Mouse (Mus musculus): ENCODE measurements around the gene Samd13. TPM values are rescaled to one million over a fixed set of nuclear protein-coding genes. Genes with fewer than 3 reads are reported as not detected.

Samd13 gene
- polyA plus RNA-seq, 1 experiment = not detected

DNA sequence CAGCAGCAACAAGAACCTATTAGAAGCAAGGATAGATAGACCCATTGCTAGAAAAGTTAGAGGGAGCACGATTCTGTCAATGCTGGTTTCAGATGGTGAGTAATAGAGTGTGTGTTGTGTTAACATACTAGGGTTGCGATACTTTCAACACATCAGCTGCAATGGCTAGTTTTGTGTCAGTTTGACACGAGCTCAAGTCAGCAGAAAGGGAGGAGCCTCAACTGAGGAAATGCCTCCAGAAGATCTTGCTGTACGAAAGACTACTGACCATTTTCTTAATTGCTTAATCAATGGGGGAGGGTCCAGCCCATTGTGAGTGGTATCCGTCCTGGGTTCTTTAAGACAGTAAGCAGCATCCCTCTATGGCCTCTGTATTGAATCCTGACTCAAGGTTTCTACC, 7.2 kb upstream of the Samd13 start:
- 89% methylated on average over 5 of the region's 5 CpGs for WGBS
- Histone ChIP-seq H3K36me3 (ENCODE audit: control insufficient read depth, insufficient read depth, low read length) (no peaks in the 10 kb centered on the region), H3K4me3 (ENCODE audit: control insufficient read depth, insufficient read depth, low read length) (no peak overlapping the region), H3K27me3 (ENCODE audit: control insufficient read depth, insufficient read depth, low read length) (no peaks in the 10 kb centered on the region), H3K27ac (ENCODE audit: control insufficient read depth, insufficient read depth, low read length) (no peak overlapping the region), H3K4me1 (replicated peaks; ENCODE audit: control insufficient read depth, insufficient read depth, low read length) (no peaks in the 10 kb centered on the region; the same call in 1 of the 2 replicates)
- no peak for DNase-seq
- TF ChIP-seq POLR2A (IDR thresholded peaks at IDR 0.05; ENCODE audit: control insufficient read depth, extremely low read depth, insufficient read depth, low read length, poor library complexity) (no peak), CTCF (IDR thresholded peaks at IDR 0.05; ENCODE audit: borderline replicate concordance, control insufficient read depth, extremely low read depth, insufficient read depth, low read length, poor library complexity) (no peak)

DNA sequence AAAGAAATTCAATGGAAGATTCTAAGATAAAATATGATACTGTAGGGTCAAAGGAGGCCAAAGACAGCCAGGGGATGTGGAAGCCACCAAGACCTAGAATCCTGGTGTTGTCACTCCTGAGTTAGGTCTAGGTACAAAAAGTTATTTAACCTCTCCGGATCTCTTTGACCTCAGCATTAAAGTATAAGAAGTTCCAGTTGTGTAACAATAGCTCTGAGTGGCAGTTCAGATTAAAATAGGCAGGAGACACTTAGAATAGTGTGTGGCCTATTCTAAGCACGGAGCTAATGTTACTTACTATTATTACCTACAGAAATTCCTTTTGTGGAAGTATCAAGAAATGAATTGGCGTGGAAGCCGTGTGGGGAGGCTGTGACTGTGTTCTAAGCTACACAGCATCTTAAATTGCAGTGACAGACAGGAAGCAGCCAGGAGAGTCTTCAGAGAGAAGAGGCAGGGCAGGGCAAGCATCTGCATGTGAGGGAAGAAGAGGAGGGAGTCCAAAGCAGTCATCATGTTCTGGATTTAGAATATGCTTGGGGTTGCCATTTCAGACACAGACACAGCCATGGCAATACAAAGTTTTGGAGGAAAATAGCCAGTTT, 1.8 kb upstream of the Samd13 start:
- TF ChIP-seq POLR2A (IDR thresholded peaks at IDR 0.05; ENCODE audit: control insufficient read depth, extremely low read depth, insufficient read depth, low read length, poor library complexity) (no peak), CTCF (IDR thresholded peaks at IDR 0.05; ENCODE audit: borderline replicate concordance, control insufficient read depth, extremely low read depth, insufficient read depth, low read length, poor library complexity) (no peak)
- 44% methylated on average over 4 of the region's 4 CpGs for WGBS
- Histone ChIP-seq H3K4me1 (replicated peaks; ENCODE audit: control insufficient read depth, insufficient read depth, low read length) (peaks cover 18% of the 10 kb centered on the region), H3K27ac (ENCODE audit: control insufficient read depth, insufficient read depth, low read length) (no peak overlapping the region), H3K27me3 (ENCODE audit: control insufficient read depth, insufficient read depth, low read length) (no peaks in the 10 kb centered on the region), H3K36me3 (ENCODE audit: control insufficient read depth, insufficient read depth, low read length) (no peaks in the 10 kb centered on the region), H3K4me3 (ENCODE audit: control insufficient read depth, insufficient read depth, low read length) (no peak overlapping the region)
- no peak for DNase-seq

DNA sequence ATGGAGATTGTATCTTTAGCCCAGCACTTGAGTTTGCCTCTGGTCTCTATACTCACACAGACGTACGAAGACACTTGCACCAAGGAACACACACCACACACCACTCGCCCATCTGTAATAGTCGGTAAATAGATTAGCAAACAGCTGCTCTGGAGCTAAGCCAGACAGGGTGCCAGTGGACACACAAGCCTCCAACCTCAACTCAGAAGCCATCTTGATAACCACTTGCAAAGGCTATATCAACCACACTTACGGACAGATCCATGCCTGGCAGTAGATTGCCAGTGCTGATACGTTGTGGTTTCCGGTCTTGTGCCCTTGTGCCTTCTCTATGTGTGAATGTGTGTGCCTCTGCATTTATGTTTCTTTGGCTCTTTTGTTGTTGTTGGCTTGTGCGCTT, 1.0 kb upstream of the Samd13 start:
- peaks cover 20% of the 10 kb centered on the region for H3K4me1 ChIP-seq (replicated peaks; ENCODE audit: control insufficient read depth, insufficient read depth, low read length)
- 23% methylated on average over 8 of the region's 8 CpGs for WGBS
- no peaks in the 10 kb centered on the region for H3K27me3 ChIP-seq (ENCODE audit: control insufficient read depth, insufficient read depth, low read length)
- no peak overlapping the region for H3K4me3 ChIP-seq (ENCODE audit: control insufficient read depth, insufficient read depth, low read length)
- H3K36me3 ChIP-seq (ENCODE audit: control insufficient read depth, insufficient read depth, low read length) = no peaks in the 10 kb centered on the region
- no peak for TF ChIP-seq POLR2A (IDR thresholded peaks at IDR 0.05; ENCODE audit: control insufficient read depth, extremely low read depth, insufficient read depth, low read length, poor library complexity)
- TF ChIP-seq CTCF (IDR thresholded peaks at IDR 0.05; ENCODE audit: borderline replicate concordance, control insufficient read depth, extremely low read depth, insufficient read depth, low read length, poor library complexity) = no peak
- DNase-seq = no peak
- peak overlapping the region; percentile 27; the same call in 1 of the 2 replicates for H3K27ac ChIP-seq (ENCODE audit: control insufficient read depth, insufficient read depth, low read length)

DNA sequence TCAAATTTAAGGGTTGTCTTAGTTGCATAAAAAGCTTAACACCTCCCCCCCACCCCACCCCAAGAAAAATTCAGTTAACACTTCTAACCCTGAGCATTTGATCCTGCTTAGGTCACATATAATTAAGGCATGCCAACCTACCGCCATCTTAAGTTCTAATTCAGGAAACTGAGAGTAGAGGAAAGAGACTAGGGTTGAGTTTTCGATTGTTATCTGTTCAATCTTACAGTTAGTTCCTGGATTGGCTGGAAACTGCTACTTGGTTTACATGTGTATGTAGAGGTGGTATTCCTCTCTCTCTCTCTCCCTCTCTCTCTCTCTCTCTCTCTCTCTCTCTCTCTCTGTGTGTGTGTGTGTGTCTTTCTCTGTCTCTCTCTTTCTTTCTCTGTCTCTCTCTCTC, 2.3 kb downstream of the Samd13 start:
- TF ChIP-seq POLR2A (IDR thresholded peaks at IDR 0.05; ENCODE audit: control insufficient read depth, extremely low read depth, insufficient read depth, low read length, poor library complexity) = no peak
- no peak overlapping the region for H3K4me3 ChIP-seq (ENCODE audit: control insufficient read depth, insufficient read depth, low read length)
- no peaks in the 10 kb centered on the region for H3K36me3 ChIP-seq (ENCODE audit: control insufficient read depth, insufficient read depth, low read length)
- 18% methylated on average over 2 of the region's 2 CpGs for WGBS
- no peak overlapping the region for H3K27ac ChIP-seq (ENCODE audit: control insufficient read depth, insufficient read depth, low read length)
- H3K4me1 ChIP-seq (replicated peaks; ENCODE audit: control insufficient read depth, insufficient read depth, low read length) = peaks cover 20% of the 10 kb centered on the region
- DNase-seq = no peak
- no peaks in the 10 kb centered on the region for H3K27me3 ChIP-seq (ENCODE audit: control insufficient read depth, insufficient read depth, low read length)

DNA sequence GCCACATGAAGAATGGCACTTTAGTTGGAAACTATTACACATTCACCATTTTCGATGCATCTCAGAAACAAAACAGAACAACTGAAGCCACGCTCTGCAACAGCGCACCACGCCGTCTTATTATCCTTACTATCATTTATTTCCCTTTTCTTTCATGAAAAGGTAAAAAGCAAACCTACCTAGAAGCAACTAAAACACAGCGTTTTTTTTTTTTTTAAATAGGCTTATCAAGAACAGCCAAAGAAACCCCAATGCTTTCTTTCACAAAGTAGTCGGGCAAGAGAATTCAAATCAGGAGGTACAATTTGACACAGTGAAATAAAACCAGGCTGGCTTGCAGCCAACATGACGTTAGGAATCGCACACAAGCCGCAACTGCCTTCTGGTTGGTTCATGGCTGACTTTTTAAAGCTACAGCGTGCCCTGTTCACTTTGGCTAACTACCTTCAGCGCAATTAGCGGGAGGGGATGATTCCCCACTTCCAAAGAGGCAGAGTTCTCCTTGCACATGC, 3.2 kb downstream of the Samd13 start:
- 9% methylated on average over 13 of the region's 13 CpGs for WGBS
- 0 out of 2 replicates have a peak overlapping the region, but pooled peaks have one; percentile 50 for H3K27ac ChIP-seq (ENCODE audit: control insufficient read depth, insufficient read depth, low read length)
- peak; percentile 44 for DNase-seq
- no peaks in the 10 kb centered on the region for H3K36me3 ChIP-seq (ENCODE audit: control insufficient read depth, insufficient read depth, low read length)
- H3K4me1 ChIP-seq (replicated peaks; ENCODE audit: control insufficient read depth, insufficient read depth, low read length) = peaks cover 20% of the 10 kb centered on the region
- peak overlapping the region; percentile 13; the same call in 1 of the 2 replicates for H3K4me3 ChIP-seq (ENCODE audit: control insufficient read depth, insufficient read depth, low read length)
- H3K27me3 ChIP-seq (ENCODE audit: control insufficient read depth, insufficient read depth, low read length) = no peaks in the 10 kb centered on the region
- TF ChIP-seq POLR2A (IDR thresholded peaks at IDR 0.05; ENCODE audit: control insufficient read depth, extremely low read depth, insufficient read depth, low read length, poor library complexity) = no peak
- no peak for TF ChIP-seq CTCF (IDR thresholded peaks at IDR 0.05; ENCODE audit: borderline replicate concordance, control insufficient read depth, extremely low read depth, insufficient read depth, low read length, poor library complexity)

DNA sequence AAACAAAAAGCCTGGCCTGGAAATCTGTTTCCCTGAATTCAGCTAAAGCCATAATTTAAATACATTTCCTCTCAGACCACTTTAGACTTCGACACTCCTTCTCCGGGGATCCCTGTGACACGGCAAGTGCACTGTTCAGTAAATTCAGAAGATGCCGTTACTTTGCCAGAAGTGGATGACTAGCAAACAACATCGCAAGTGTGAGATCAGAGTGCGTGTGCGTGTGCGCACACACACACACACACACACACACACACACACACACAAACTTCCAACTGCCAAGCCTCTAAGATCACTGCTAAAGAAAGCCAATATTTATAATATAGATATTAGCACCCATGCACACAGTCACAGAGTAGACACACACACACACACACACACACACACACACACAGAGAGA, 3.7 kb downstream of the Samd13 start:
- H3K27ac ChIP-seq (ENCODE audit: control insufficient read depth, insufficient read depth, low read length) = no peak overlapping the region

More for the DNA sequence above, 3.7 kb downstream of the Samd13 start:
- 17% methylated on average over 8 of the region's 8 CpGs for WGBS
- TF ChIP-seq POLR2A (IDR thresholded peaks at IDR 0.05; ENCODE audit: control insufficient read depth, extremely low read depth, insufficient read depth, low read length, poor library complexity) (no peak), CTCF (IDR thresholded peaks at IDR 0.05; ENCODE audit: borderline replicate concordance, control insufficient read depth, extremely low read depth, insufficient read depth, low read length, poor library complexity) (no peak)
- Histone ChIP-seq H3K4me3 (ENCODE audit: control insufficient read depth, insufficient read depth, low read length) (peak overlapping the region; percentile 10), H3K27me3 (ENCODE audit: control insufficient read depth, insufficient read depth, low read length) (no peaks in the 10 kb centered on the region), H3K4me1 (replicated peaks; ENCODE audit: control insufficient read depth, insufficient read depth, low read length) (peaks cover 20% of the 10 kb centered on the region), H3K36me3 (ENCODE audit: control insufficient read depth, insufficient read depth, low read length) (no peaks in the 10 kb centered on the region)
- no peak for DNase-seq
